Mouse (Mus musculus) liver, embryonic 14.5 days (tissue): ENCODE data around the gene Med28.

Source experiments
- CTCF ChIP-seq: IDR thresholded peaks from 2 replicates; pipeline ENCODE4 v1.5.1; 2016; ENCODE audit warnings: antibody characterized with exemption, low read depth, control low read depth
- EP300 ChIP-seq: IDR thresholded peaks from 2 replicates; pipeline ENCODE4 v1.6.1; 2016; ENCODE audit warnings: antibody characterized with exemption, low read depth

DNA sequence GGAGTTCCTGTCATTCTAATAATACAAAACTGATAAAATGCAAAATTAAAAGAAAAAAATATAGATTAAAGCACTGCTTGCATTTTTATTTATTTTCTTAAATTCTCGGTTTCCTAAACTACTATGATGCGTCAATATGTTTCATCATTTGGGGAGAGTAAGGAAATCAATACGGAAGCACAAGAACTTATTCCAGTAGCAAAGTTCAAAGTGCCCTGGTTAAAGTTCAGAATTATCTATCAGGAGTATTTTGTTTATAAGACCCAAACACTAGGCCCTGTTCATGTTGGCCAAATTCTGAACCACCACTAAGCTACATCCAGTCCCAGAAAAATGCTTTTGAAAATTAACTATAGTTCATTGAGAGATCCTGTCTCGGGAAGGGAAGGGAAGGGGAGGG is 45.3 kb upstream of the Med28 start:
- TF ChIP-seq CTCF (no peak), EP300 (no peak)
